Mouse (Mus musculus): Measurements from ENCODE around the gene Lgi4.

DNA sequence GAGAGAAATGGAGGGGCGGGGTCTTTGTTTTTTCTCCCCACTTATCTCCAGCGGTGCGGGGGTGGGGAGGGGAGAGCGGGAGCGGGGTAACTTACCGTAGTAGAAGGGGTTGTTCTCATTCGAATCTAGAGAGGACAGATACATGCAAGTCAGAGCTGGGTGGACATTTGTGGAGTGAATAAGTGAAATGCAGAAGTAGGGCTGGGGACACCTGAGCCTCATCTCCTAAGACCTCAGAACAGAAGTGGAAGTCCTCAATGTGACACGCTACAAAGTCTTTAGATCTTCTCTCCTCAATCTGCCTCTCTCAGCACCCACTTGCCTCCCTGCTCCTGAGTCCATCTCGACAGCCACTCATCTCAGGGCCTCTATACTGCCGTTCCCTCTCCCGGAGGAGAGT, 23.9 kb upstream of the Lgi4 start:
- TF ChIP-seq POLR2A (IDR thresholded peaks at IDR 0.05; ENCODE audit: low read depth, low read length) (no peak), ELF1 (IDR thresholded peaks at IDR 0.05; ENCODE audit: low read depth, low read length) (no peak), CTCF (conservative IDR thresholded peaks at IDR 0.05 in 1 of 2, IDR thresholded peaks at IDR 0.05 in 1 of 2; ENCODE audit: low read depth in 2 of 2, low read length in 2 of 2) (no peak), HCFC1 (IDR thresholded peaks at IDR 0.05; ENCODE audit: low read depth, low read length) (no peak), USF1 (IDR thresholded peaks at IDR 0.05; ENCODE audit: low read depth, low read length) (no peak), ZMIZ1 (IDR thresholded peaks at IDR 0.05; ENCODE audit: low read depth, low read length) (no peak), KAT2A (IDR thresholded peaks at IDR 0.05; ENCODE audit: insufficient replicate concordance, low read length) (no peak), TCF12 (IDR thresholded peaks at IDR 0.05; ENCODE audit: low read depth, low read length) (no peak), EP300 (IDR thresholded peaks at IDR 0.05; ENCODE audit: low read length) (no peak), JUND (conservative IDR thresholded peaks at IDR 0.05; ENCODE audit: low read depth, low read length) (no peak), NELFE (IDR thresholded peaks at IDR 0.05; ENCODE audit: low read depth, low read length) (no peak), ZC3H11A (IDR thresholded peaks at IDR 0.05; ENCODE audit: low read depth, low read length) (no peak), ETS1 (conservative IDR thresholded peaks at IDR 0.05; ENCODE audit: low read depth, low read length) (no peak)

Measured in CH12.LX (cell line).